8 mouse cellular contexts compared by ENCODE assay signal in genomic region chr5:114859253-114859652, GRCm38 (mm10). TPM values are rescaled to one million over a fixed set of nuclear protein-coding genes. Genes with fewer than 3 reads are reported as not detected.
DNase-seq lines count a peak whose midpoint lies in the region; ATAC-seq and TF ChIP-seq lines count a peak whose summit lies in the region.

No protein-coding gene starts in this region.

- in situ Hi-C loops in Patski (cut with MboI; ENCODE audit: low pct_unique_long_range_greater_than_20kb) = loop anchor here (25.0 kb wide), 1 partner anchor 372 kb away; no protein-coding TSS in a partner anchor

- 0 out of 2 replicates have a peak overlapping the region, but pooled peaks have one; percentile 35 for H3K27ac ChIP-seq in hindbrain, embryonic 16.5 days (ENCODE audit: low read depth, low read length)

- 3% methylated on average over 18 of the region's 18 CpGs for WGBS in hindbrain, embryonic 16.5 days

- TF ChIP-seq CTCF in Patski (IDR thresholded peaks at IDR 0.05) = peak; percentile 76

- CTCF ChIA-PET in Patski (lab: Charles Lee) = interaction anchor here (1.2 to 2.0 kb wide), 3 partner anchors 12 to 60 kb away, joined by 3 to 6 read pairs (median 4); no protein-coding TSS in a partner anchor

- H3K36me3 ChIP-seq in hindbrain, embryonic 16.5 days (ENCODE audit: control insufficient read depth, insufficient read depth, low read length) = no peaks in the 10 kb centered on the region

- peak overlapping the region; percentile 67 for H3K4me2 ChIP-seq in hindbrain, embryonic 16.5 days (ENCODE audit: low read length)

- peak overlapping the region; percentile 60 for H3K9ac ChIP-seq in hindbrain, embryonic 16.5 days (ENCODE audit: low read depth, low read length)

- no peak for DNase-seq in Patski (ENCODE audit: low read depth, low spot score)
- DNase-seq in cerebellum, postnatal 14 days = peak; percentile 89 to 92
- peak; percentile 60 to 63 for DNase-seq in frontal cortex, postnatal 25 days (ENCODE audit: low spot score in 2 of 2)
- peak; percentile 55 for DNase-seq in left cerebral cortex, adult 11 months (ENCODE audit: low spot score)
- DNase-seq in right cerebral cortex, adult 2 months (ENCODE audit: low spot score in 2 of 2) = peak; percentile 80 to 81
- peak; percentile 64 for DNase-seq in yolk sac, embryonic 10.5 days (ENCODE audit: low spot score)

- POLR2A ChIA-PET in Patski (lab: Charles Lee) = interaction anchor here (0.6 to 0.7 kb wide), 2 partner anchors 43 to 174 kb away, joined by 3 to 4 read pairs; no protein-coding TSS in a partner anchor

- H3K9me3 ChIP-seq in hindbrain, embryonic 16.5 days (ENCODE audit: control insufficient read depth, low read length) = no peaks in the 10 kb centered on the region

- H3K27me3 ChIP-seq in Patski = peaks cover 7% of the 10 kb centered on the region
- no peaks in the 10 kb centered on the region for H3K27me3 ChIP-seq in hindbrain, embryonic 16.5 days (replicated peaks; ENCODE audit: control insufficient read depth, insufficient read depth, low read length)

- peaks cover 3% of the 10 kb centered on the region; the same call in 1 of the 2 replicates for H3K4me1 ChIP-seq in hindbrain, embryonic 16.5 days (ENCODE audit: control insufficient read depth, insufficient read depth, low read depth, low read length)

- H3K4me3 ChIP-seq in hindbrain, embryonic 16.5 days (ENCODE audit: low read length) = peak overlapping the region; percentile 33

- ATAC-seq in Patski = no peak
- ATAC-seq in hindbrain, embryonic 16.5 days = peak; percentile 75; the same call in 1 of the 2 replicates
- ATAC-seq in megakaryocyte, adult 5-6 weeks (ENCODE audit: poor library complexity, severe bottlenecking) = peak; percentile 70

RNA-seq across cellular contexts. Expression of gene Gm9936, which starts 0.8 kb away (rescaled TPM):
- polyA plus RNA-seq in Patski (2021) = not detected
- 3.2 and 3.6 TPM in 2 replicates for polyA plus RNA-seq in hindbrain, embryonic 16.5 days (2015; fragmentation: Nextera tagmentation; extraction: Ambion mirVana)
- not detected in 2 replicates for total RNA-seq in megakaryocyte, adult 5-6 weeks (2015)
- not detected in 2 replicates for total RNA-seq in megakaryocyte, adult 5-6 weeks (2017)

RNA-seq across cellular contexts. Expression of gene 4930519G04Rik, which starts 5.8 kb away (rescaled TPM):
- polyA plus RNA-seq in Patski (2021) = 0.04 TPM
- not detected in 2 replicates for polyA plus RNA-seq in hindbrain, embryonic 16.5 days (2015; fragmentation: Nextera tagmentation; extraction: Ambion mirVana)
- total RNA-seq in megakaryocyte, adult 5-6 weeks (2015) = 0.16 and 0.30 TPM in 2 replicates
- 0.24 and 0.84 TPM in 2 replicates for total RNA-seq in megakaryocyte, adult 5-6 weeks (2017)

RNA-seq across cellular contexts. Expression of gene 1500011B03Rik, which starts 36.0 kb away (rescaled TPM):
- polyA plus RNA-seq in Patski (2021) = 40.7 TPM
- 285 and 306 TPM in 2 replicates for polyA plus RNA-seq in hindbrain, embryonic 16.5 days (2015; fragmentation: Nextera tagmentation; extraction: Ambion mirVana)
- total RNA-seq in megakaryocyte, adult 5-6 weeks (2015) = 30.6 and 45.3 TPM in 2 replicates
- total RNA-seq in megakaryocyte, adult 5-6 weeks (2017) = 19.1 and 24.0 TPM in 2 replicates

RNA-seq across cellular contexts. Expression of gene Oasl2, which starts 37.5 kb away (rescaled TPM):
- polyA plus RNA-seq in Patski (2021) = 1.6 TPM
- 4.9 and 5.3 TPM in 2 replicates for polyA plus RNA-seq in hindbrain, embryonic 16.5 days (2015; fragmentation: Nextera tagmentation; extraction: Ambion mirVana)
- total RNA-seq in megakaryocyte, adult 5-6 weeks (2015) = 55.8 and 59.4 TPM in 2 replicates
- 32.3 TPM in 2 replicates for total RNA-seq in megakaryocyte, adult 5-6 weeks (2017)
